Mouse (Mus musculus): ENCODE results near the gene Bzw1. TPM values are rescaled to one million over a fixed set of nuclear protein-coding genes. Genes with fewer than 3 reads are reported as not detected.
A peak's percentile ranks its signal among the peaks of the same experiment; 100 is the strongest.
"Not testable (repeated sequence)": the region's sequence is repeated elsewhere in the genome, so short reads cannot be mapped to it uniquely, and the experiment has no call there.

The Bzw1 gene
- polyA plus RNA-seq, 1 experiment = 151 TPM

DNA sequence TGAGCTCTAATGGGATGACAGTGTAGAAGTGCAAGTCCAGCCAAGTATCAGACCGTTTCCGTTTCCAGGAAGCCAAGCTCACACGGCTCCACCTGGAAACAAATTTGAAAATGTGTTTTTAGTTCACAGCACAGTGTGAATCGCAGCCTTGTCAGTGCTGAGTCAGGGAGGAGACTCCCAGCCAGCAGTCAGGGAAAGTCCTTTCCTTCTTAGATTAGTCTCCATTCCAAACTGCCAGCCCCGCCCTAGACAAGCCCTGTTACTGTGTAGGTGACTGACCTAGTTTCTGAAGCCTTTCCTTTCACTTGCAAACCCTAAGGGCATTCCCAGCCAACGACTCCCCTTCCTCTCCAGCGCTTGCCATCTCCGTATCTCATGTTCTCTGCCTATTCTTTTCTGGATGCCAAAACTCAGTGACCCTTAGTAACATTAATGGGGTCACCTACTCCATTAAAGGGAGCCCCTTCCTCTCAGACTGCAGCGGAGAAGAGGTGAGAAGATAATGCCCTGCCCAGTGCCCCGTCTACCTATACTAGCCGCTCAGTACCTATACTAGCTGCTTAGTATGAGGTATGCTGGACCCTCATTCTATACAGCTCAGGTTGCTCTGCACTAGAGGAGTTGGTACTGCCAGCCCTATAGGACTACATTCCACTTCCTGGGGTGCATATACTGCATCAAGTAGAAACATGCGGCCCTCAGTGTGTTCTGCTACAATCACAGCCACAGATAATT lies 25.8 kb upstream of the Bzw1 start:
- no peak for TF ChIP-seq CTCF (IDR thresholded peaks at IDR 0.05; ENCODE audit: borderline replicate concordance, extremely low read depth, insufficient read depth, insufficient read length)
- no peak for TF ChIP-seq POLR2A (IDR thresholded peaks at IDR 0.05; ENCODE audit: borderline replicate concordance, extremely low read depth, insufficient read depth, insufficient read length, poor library complexity, severe bottlenecking)
- no peak for DNase-seq (ENCODE audit: low read depth)

DNA sequence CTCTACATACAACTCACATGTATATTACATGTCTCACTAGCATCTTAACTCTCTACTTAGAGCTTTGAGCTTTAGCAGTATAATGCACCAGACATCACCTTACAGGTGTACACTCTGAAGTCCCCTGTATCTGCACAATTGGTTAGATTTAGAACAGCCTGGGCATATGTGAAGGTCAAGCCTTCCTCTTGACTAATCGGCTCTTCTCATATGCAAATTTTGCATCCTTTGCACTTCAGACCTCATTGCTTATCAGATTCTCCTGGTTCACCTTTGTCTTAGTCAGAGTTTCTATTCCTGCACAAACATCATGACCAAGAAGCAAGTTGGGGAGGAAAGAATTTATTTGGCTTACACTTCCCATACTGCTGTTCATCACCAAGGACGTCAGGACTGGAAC lies 23.0 kb upstream of the Bzw1 start:
- TF ChIP-seq CTCF (IDR thresholded peaks at IDR 0.05; ENCODE audit: borderline replicate concordance, extremely low read depth, insufficient read depth, insufficient read length) (no peak), POLR2A (IDR thresholded peaks at IDR 0.05; ENCODE audit: borderline replicate concordance, extremely low read depth, insufficient read depth, insufficient read length, poor library complexity, severe bottlenecking) (no peak)
- no peak for DNase-seq (ENCODE audit: low read depth)

DNA sequence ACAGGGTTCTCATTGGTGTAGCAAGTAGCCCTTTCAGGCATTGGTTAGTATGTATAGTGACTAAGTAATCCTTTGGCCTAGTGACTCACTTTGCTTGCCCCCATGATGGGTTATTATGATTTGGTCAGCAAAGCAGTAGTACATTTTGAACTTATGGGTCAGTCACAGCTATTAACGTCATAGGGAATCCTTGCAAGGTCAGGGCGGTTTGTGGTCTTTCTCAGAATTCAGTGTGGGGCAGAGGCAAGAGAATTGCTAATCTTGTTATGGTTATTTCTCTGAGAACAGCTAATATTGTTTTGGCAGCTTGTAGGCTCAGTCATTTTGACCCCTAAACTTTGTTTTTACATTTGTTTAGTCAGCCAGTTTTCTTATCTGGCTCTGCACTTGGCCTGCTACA lies 18.4 kb upstream of the Bzw1 start:
- not testable (repeated sequence) for DNase-seq (ENCODE audit: low read depth)

DNA sequence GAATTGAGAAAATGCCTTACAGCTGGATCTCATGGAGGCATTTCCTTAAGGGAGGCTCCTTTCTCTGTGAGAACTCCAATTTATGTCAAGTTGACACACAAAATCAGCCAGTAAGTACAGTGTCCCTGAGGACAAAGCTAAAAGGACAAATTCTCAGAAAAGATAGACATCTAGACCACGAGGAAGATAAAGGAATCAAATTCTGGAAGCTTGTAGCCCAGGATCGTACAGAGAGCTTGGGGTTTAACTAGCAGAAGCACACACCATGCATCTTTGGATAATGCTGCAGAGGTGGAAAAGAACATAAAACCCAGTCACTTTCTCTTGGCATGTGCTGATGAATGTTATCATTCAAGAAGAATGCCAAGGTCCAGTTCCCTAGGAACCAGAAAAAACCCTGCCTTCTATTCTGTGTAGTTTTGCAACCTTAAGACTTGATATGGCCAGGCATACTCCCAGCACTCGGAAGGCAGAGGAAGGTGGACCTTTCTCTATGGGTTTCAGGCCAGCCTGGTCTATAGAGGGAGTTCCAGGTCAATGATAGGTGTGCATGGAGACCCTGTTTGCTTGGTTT lies 17.0 kb upstream of the Bzw1 start:
- no peak for DNase-seq (ENCODE audit: low read depth)
- TF ChIP-seq POLR2A (IDR thresholded peaks at IDR 0.05; ENCODE audit: borderline replicate concordance, extremely low read depth, insufficient read depth, insufficient read length, poor library complexity, severe bottlenecking) (no peak), CTCF (IDR thresholded peaks at IDR 0.05; ENCODE audit: borderline replicate concordance, extremely low read depth, insufficient read depth, insufficient read length) (no peak)

DNA sequence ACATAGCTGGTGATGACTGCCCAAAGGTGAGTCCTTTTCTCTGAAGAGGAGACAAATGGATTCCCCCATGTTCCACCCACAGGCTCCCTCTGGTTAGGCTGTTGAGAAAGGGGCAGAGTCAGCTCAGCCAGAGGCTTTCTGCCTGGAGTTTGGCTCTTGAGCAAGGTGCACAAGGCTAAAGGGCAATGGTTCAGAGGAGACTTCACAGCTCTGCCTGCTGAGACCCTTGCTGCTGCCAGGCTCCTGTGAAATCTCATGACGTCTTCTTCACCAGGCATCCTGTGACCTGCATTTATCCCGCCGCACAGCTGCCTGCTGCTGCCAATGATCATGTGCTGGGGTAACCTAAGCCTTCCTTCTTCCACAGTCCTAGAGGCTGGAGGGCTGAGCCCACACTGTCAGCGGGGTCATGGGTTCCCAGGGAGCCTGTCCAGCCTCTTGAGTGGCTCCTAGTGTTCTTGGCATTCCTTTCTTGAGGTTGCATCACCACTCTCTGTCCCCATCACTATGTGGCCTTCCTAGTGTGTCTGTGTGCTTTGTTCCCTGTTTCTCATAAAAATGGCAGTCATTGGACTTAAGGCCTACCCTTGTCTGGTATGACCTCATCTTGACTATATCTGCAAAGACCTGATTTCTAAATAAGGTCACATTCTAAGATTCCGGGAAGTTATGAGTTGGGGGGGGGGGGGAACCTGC lies 10.0 kb upstream of the Bzw1 start:
- no peak for DNase-seq (ENCODE audit: low read depth)
- TF ChIP-seq POLR2A (IDR thresholded peaks at IDR 0.05; ENCODE audit: borderline replicate concordance, extremely low read depth, insufficient read depth, insufficient read length, poor library complexity, severe bottlenecking) (no peak), CTCF (IDR thresholded peaks at IDR 0.05; ENCODE audit: borderline replicate concordance, extremely low read depth, insufficient read depth, insufficient read length) (no peak)

DNA sequence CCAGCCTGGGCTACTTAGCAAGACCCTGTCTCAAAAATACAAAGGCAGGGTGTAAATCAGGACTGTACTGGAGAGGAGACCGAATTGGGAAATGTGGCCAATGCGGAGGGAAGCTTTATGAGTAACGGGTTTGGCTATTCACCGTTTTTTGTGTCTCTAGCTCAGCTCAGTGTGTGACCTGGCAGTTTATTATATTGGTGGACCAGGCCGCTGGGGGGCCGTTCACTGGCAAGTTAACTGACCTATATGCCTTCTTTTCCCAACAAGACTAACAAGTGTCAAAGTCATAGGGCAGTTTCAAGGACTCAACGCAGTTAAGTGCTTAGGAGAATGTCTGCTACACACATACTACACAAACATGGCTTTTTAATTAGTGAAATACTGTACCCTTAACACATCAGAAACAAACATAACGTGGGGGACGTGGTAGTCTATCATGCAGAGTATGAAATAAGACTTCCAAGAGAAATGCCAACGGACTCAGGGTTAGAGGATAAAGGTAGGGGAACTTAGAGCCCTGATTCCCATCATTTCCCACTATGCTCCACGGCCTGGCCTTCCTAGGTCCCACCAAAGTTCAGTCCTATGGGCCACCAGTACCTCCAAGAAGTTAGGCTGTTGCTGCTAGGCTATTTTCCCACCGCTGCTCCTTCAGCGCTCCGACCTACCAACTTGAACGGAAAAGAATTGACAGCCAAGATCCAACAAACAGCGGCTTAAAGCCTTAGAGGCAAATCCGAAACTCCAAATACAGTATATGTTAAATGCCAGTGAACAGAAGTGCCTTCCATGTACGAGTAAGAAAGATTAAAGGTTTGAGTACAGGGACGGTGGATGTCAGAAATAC lies 1.1 kb upstream of the Bzw1 start:
- TF ChIP-seq CTCF (IDR thresholded peaks at IDR 0.05; ENCODE audit: borderline replicate concordance, extremely low read depth, insufficient read depth, insufficient read length) = no peak

DNA sequence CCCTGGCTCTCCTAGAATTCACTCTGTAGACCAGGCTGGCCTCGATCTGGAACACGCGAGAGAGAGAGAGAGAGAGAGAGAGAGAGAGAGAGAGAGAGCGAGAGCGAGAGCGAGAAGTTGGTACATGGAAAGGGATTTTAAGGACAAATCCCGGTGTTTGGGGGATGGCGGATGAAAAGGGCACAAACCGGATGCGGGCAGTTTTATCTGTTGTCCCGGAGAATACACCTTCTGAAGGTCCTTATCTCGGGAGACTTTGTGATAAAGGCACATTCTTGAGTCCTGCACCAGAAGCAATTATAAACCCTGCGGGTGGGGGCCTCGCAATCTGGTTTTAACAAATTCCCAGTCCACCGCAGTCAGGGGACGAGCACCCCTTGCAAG lies 438 bp upstream of the Bzw1 start:
- no peak for DNase-seq (ENCODE audit: low read depth)
- TF ChIP-seq CTCF (IDR thresholded peaks at IDR 0.05; ENCODE audit: borderline replicate concordance, extremely low read depth, insufficient read depth, insufficient read length) (no peak), POLR2A (IDR thresholded peaks at IDR 0.05; ENCODE audit: borderline replicate concordance, extremely low read depth, insufficient read depth, insufficient read length, poor library complexity, severe bottlenecking) (no peak)

More for the DNA sequence above, 1.1 kb upstream of the Bzw1 start:
- DNase-seq (ENCODE audit: low read depth) = no peak

DNA sequence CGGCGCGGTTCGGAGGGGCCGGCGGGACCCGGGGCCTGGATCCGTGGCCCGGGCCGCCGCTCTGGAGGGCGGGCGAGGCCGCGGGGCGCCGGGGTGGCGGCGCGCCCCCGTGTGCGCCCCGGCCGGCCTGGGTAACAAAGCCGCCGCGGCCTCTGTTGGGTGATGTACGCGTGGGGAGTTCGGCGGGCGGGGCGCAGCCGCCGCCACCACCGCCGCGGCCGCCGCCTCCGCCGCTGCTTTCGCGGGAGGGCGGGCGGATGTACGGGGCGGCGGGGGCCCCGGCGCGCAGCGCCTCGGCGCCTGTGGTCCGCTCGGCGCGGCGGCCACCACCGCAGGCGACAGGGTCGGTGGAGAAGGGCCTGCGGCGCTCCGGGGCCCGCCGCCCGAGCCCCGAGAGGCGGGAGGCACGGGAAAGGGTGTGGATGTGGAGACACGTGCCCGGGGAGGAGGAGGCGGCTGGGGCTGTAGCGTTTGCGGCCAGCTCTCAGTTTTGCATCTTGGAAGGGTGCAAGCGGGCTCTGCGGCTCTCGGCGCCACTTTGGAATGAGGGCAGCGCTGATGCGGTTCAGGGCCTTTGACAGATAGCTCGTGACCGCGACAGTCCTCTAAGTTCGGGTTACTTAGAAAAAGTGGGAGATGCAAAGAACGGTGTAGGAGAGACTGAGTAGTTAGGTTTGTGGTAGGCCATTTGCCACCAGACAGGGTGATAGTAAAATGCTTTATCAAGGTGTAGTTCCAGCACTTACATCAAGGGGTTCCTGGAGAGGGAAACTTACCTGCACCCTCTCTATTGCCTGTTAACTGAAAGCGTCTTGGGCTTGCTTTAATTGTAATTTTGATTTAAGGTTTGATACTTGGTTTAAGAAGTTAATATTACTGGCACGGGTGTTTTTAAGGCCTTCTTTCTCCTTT lies 842 bp downstream of the Bzw1 start:
- no peak for TF ChIP-seq POLR2A (IDR thresholded peaks at IDR 0.05; ENCODE audit: borderline replicate concordance, extremely low read depth, insufficient read depth, insufficient read length, poor library complexity, severe bottlenecking)
- no peak for TF ChIP-seq CTCF (IDR thresholded peaks at IDR 0.05; ENCODE audit: borderline replicate concordance, extremely low read depth, insufficient read depth, insufficient read length)
- DNase-seq (ENCODE audit: low read depth) = peak; percentile 50

DNA sequence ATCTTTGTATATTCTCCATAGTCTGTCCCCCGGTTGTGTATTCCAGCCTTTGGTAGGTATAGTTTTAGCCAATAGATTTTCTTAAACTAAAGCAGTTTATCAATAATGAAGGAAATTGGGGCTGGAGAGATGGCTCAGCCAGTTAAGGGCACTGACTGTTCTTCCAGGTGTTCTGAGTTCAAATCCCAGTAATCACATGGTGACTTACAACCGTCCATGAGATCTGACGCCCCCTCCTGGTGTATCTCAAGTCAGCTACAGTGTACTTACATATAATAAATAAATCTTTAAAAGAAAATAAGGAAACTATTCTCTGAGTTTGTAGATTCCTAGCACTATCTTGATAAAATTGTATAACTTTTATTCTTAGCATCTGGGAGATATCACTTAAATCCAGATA lies 2.6 kb downstream of the Bzw1 start:
- DNase-seq (ENCODE audit: low read depth) = no peak
- TF ChIP-seq POLR2A (IDR thresholded peaks at IDR 0.05; ENCODE audit: borderline replicate concordance, extremely low read depth, insufficient read depth, insufficient read length, poor library complexity, severe bottlenecking) (no peak), CTCF (IDR thresholded peaks at IDR 0.05; ENCODE audit: borderline replicate concordance, extremely low read depth, insufficient read depth, insufficient read length) (no peak)

DNA sequence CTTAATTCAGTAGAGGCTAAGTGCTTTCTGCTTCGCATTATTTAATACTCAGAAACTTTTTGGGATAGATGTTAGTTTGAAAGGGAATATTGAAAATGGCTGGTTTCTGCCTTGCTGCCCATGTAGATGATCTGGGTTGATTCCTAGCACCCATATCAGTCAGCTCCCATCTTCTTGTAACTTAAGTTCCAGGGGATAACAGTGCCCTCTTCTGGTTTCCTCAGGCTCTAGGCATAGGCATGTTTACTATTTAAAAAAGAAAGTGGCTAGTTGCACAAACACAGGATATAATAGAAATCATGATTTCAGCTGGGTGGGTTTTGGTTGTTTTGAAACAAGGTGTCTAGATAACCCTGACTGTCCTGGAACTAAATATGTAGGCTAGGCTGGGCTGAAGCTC lies 3.5 kb downstream of the Bzw1 start:
- TF ChIP-seq CTCF (IDR thresholded peaks at IDR 0.05; ENCODE audit: borderline replicate concordance, extremely low read depth, insufficient read depth, insufficient read length) (no peak), POLR2A (IDR thresholded peaks at IDR 0.05; ENCODE audit: borderline replicate concordance, extremely low read depth, insufficient read depth, insufficient read length, poor library complexity, severe bottlenecking) (no peak)

DNA sequence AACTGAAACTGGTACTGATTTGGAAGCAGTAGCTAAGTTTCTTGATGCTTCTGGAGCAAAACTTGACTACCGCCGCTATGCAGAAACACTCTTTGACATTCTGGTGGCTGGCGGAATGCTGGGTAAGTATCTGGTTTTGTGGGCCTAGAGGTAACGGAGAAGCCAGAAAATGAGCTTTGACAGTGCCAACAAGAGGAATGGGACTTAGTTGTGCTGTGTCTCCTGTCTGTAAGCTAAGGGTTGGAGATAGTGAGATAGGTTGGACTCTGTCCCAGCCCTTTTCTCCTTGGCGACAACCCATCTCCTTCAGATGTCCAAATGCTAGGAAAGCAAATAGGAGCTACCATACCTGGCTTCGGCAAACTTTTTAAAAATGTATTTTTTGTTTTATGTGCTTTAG lies 5.0 kb downstream of the Bzw1 start:
- no peak for DNase-seq (ENCODE audit: low read depth)
- TF ChIP-seq CTCF (IDR thresholded peaks at IDR 0.05; ENCODE audit: borderline replicate concordance, extremely low read depth, insufficient read depth, insufficient read length) = no peak
- no peak for TF ChIP-seq POLR2A (IDR thresholded peaks at IDR 0.05; ENCODE audit: borderline replicate concordance, extremely low read depth, insufficient read depth, insufficient read length, poor library complexity, severe bottlenecking)

More for the DNA sequence above, 3.5 kb downstream of the Bzw1 start:
- DNase-seq (ENCODE audit: low read depth) = no peak
